41 mouse cellular contexts compared by ENCODE assay signal in genomic region chr7:102422036-102422435, GRCm38 (mm10). TPM values are rescaled to one million over a fixed set of nuclear protein-coding genes. Genes with fewer than 3 reads are reported as not detected.
"Had no signal": no experiment of that assay in that cellular context is flagged by ENCODE, and none has a peak within 500 bp of the region (broad histone marks: within the 10 kb centered on the region; RNA-seq: fewer than 3 reads in every experiment).

No protein-coding gene starts in this region.

- H3K36me3 ChIP-seq: limb, embryonic 10.5 days; limb, embryonic 12.5 days; limb, embryonic 15.5 days; liver, embryonic 13.5 days; lung, embryonic 15.5 days; midbrain, embryonic 10.5 days; midbrain, embryonic 12.5 days; midbrain, embryonic 13.5 days; midbrain, embryonic 15.5 days; neural tube, embryonic 12.5 days had no signal

- H3K27ac ChIP-seq: limb, embryonic 10.5 days; limb, embryonic 12.5 days; limb, embryonic 13.5 days; limb, embryonic 15.5 days; liver, embryonic 12.5 days; liver, embryonic 13.5 days; liver, embryonic 14.5 days; liver, embryonic 15.5 days; lung, embryonic 15.5 days; macrophage; midbrain, embryonic 10.5 days; midbrain, embryonic 12.5 days; midbrain, embryonic 13.5 days; midbrain, embryonic 15.5 days; neural tube, embryonic 12.5 days had no signal

- H3K4me3 ChIP-seq: limb, embryonic 10.5 days; limb, embryonic 12.5 days; limb, embryonic 13.5 days; limb, embryonic 15.5 days; liver, embryonic 12.5 days; liver, embryonic 13.5 days; liver, embryonic 15.5 days; lung, embryonic 15.5 days; megakaryocyte, embryonic 14.5 days; midbrain, embryonic 10.5 days; midbrain, embryonic 12.5 days; midbrain, embryonic 13.5 days; midbrain, embryonic 15.5 days; myocyte; neural tube, embryonic 12.5 days had no signal

- H3K4me2 ChIP-seq: limb, embryonic 12.5 days; limb, embryonic 13.5 days; limb, embryonic 15.5 days; liver, embryonic 11.5 days; liver, embryonic 12.5 days; liver, embryonic 13.5 days; liver, embryonic 15.5 days; lung, embryonic 14.5 days; lung, embryonic 15.5 days; midbrain, embryonic 11.5 days; midbrain, embryonic 12.5 days; midbrain, embryonic 13.5 days; midbrain, embryonic 15.5 days; neural tube, embryonic 12.5 days had no signal

- DNase-seq: left cerebral cortex, postnatal 4 days; liver; liver, embryonic 13.5 days; liver, postnatal 0 days; lung, adult 18-20 months; lung, adult 2 months; lung, embryonic 14.5 days; lung, postnatal 10 days; lung, postnatal 14 days; lung, postnatal 36 days; lung, postnatal 4 days; midbrain, embryonic 14.5 days had no signal

- ATAC-seq: liver, embryonic 12.5 days; liver, postnatal 0 days; lung, postnatal 0 days; midbrain, embryonic 13.5 days; midbrain, embryonic 15.5 days; midbrain, embryonic 16.5 days had no signal

- H3K9me3 ChIP-seq: limb, embryonic 10.5 days; limb, embryonic 12.5 days; limb, embryonic 13.5 days; limb, embryonic 15.5 days; liver, embryonic 12.5 days; liver, embryonic 13.5 days; liver, embryonic 15.5 days; lung, embryonic 15.5 days; megakaryocyte, embryonic 14.5 days; midbrain, embryonic 10.5 days; midbrain, embryonic 12.5 days; midbrain, embryonic 13.5 days; midbrain, embryonic 15.5 days; neural tube, embryonic 12.5 days had no signal

- H3K4me1 ChIP-seq: limb, embryonic 13.5 days; limb, embryonic 15.5 days; lung, embryonic 15.5 days; midbrain, embryonic 12.5 days; midbrain, embryonic 13.5 days; midbrain, embryonic 15.5 days; neural tube, embryonic 12.5 days had no signal

- H3K9ac ChIP-seq: limb, embryonic 12.5 days; limb, embryonic 13.5 days; limb, embryonic 15.5 days; liver, embryonic 12.5 days; liver, embryonic 13.5 days; liver, embryonic 14.5 days; liver, embryonic 15.5 days; liver, postnatal 0 days; lung, embryonic 14.5 days; lung, embryonic 15.5 days; midbrain, embryonic 12.5 days; midbrain, embryonic 13.5 days; midbrain, embryonic 15.5 days; neural tube, embryonic 12.5 days had no signal

- H3K27me3 ChIP-seq: limb, embryonic 12.5 days; limb, embryonic 13.5 days; limb, embryonic 15.5 days; liver, embryonic 12.5 days; liver, embryonic 13.5 days; liver, embryonic 15.5 days; lung, embryonic 15.5 days; megakaryocyte, embryonic 14.5 days; midbrain, embryonic 12.5 days; midbrain, embryonic 13.5 days; midbrain, embryonic 15.5 days; neural tube, embryonic 12.5 days had no signal

RNA-seq across cellular contexts. Expression of gene Olfr543, which starts 59.4 kb away (rescaled TPM):
- total RNA-seq: left cerebral cortex, postnatal 10 days; left cerebral cortex, postnatal 14 days; left cerebral cortex, postnatal 25 days; left cerebral cortex, postnatal 36 days; left cerebral cortex, postnatal 4 days; liver, adult 2 months; megakaryocyte progenitor cell, adult 5-6 weeks; megakaryocyte, adult 5-6 weeks; midbrain, postnatal 0 days; monocyte, adult 5-6 weeks had no signal
- polyA plus RNA-seq: liver, adult 2 months; lung, adult 2 months; lung, postnatal 0 days; macrophage; myocyte had no signal
